Mouse (Mus musculus) ES-Bruce4 (cell line): Measurements from ENCODE around the gene Impg2. TPM values are rescaled to one million over a fixed set of nuclear protein-coding genes. Genes with fewer than 3 reads are reported as not detected.

Experiments
- H3K27ac ChIP-seq: 2 replicates; pipeline ENCODE4 v1.5.1; 2012; ENCODE audit warnings: low read length, inconsistent platforms; ENCODE audit not compliant: insufficient read depth
- H3K27me3 ChIP-seq: 2 replicates; pipeline ENCODE4 v1.6.1; 2012; ENCODE audit warnings: mild to moderate bottlenecking, low read length, inconsistent platforms; ENCODE audit not compliant: control insufficient read depth, poor library complexity, insufficient read depth, severe bottlenecking
- H3K36me3 ChIP-seq: 2 replicates; pipeline ENCODE4 v1.6.1; 2012; ENCODE audit warnings: inconsistent platforms, mild to moderate bottlenecking, low read length, moderate library complexity; ENCODE audit not compliant: control insufficient read depth, poor library complexity, insufficient read depth, severe bottlenecking
- H3K4me1 ChIP-seq: one replicate; pipeline ENCODE4 v1.8.1; 2011; ENCODE audit warnings: low read length; ENCODE audit not compliant: control insufficient read depth, insufficient read depth
- H3K4me3 ChIP-seq: 2 replicates; pipeline ENCODE4 v1.5.1; 2011; ENCODE audit warnings: low read depth, mild to moderate bottlenecking, low read length
- H3K9ac ChIP-seq: 2 replicates; pipeline ENCODE4 v1.6.1; 2012; ENCODE audit warnings: low read depth, mild to moderate bottlenecking, inconsistent platforms; ENCODE audit not compliant: poor library complexity, severe bottlenecking
- H3K9me3 ChIP-seq: replicated peaks from 2 replicates; pipeline ENCODE4 v1.6.1; 2012; ENCODE audit warnings: mild to moderate bottlenecking, low read length, inconsistent platforms; ENCODE audit not compliant: control insufficient read depth, poor library complexity, insufficient read depth, severe bottlenecking
- CTCF ChIP-seq: IDR thresholded peaks from one replicate; pipeline ENCODE4 v1.8.1; 2011; ENCODE audit warnings: low read depth, low read length
- EP300 ChIP-seq: IDR thresholded peaks from 2 replicates; pipeline ENCODE4 v1.6.1; 2011; ENCODE audit warnings: low read depth, low read length; ENCODE audit not compliant: insufficient read depth
- POLR2A ChIP-seq: IDR thresholded peaks from one replicate; pipeline ENCODE4 v1.8.1; 2011; ENCODE audit warnings: low read length; ENCODE audit not compliant: insufficient read depth
- polyA plus RNA-seq: library from polyadenylated mRNA; stranded (reverse); fragments of >200 nt; gene quantifications from 2 replicates; pipeline ENCODE4 v1.2.4, GENCODE M21; 2011; ENCODE audit warnings: low read depth; ENCODE audit not compliant: missing spikeins, insufficient read depth, insufficient read length

The Impg2 gene
- polyA plus RNA-seq, 1 experiment = 0.18 TPM

DNA sequence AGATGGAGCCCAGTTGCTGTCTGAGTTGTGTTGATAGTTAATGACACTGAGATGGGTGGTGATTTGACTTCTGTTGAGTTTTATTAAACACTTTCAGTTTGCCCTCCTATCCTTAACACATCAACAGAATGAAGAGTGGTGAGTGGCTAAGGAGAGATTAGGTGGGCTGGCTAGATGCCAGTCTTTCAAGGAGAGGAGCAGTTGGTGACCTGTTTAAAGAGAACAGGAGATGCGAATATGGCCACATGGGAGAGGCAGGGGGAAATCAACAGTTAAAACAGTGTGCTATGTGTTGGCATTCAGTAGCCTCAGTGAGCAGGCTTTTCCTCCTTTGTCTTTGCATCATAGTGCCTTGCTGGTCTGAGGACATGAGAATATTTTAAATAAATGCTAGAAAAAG, 69.8 kb downstream of the Impg2 start:
- TF ChIP-seq CTCF (no peak), POLR2A (no peak), EP300 (no peak)
- Histone ChIP-seq H3K36me3 (no peaks in the 10 kb centered on the region), H3K27me3 (no peaks in the 10 kb centered on the region), H3K9me3 (no peaks in the 10 kb centered on the region), H3K9ac (no peak overlapping the region), H3K4me1 (no peaks in the 10 kb centered on the region), H3K27ac (no peak overlapping the region), H3K4me3 (no peak overlapping the region)

DNA sequence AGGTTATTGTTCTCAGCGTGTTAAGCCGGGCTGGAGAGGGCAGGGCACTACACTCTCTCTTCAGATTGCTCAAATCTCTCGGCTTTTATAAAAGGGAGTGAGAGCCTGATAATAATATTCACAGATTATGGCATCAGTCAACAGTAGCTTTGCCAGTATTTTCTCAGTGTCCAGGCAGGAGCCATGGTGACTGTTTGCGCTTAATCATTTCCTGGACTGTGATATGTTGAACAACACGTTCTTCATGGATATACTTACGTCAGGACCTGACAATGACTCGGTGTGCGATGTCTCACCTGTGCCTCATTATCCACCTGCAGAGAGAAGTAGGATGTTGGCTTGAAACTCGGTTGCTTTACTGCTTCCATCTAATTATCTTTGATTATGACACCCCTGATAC, 74.9 kb downstream of the Impg2 start:
- no peak for TF ChIP-seq POLR2A
- no peak for TF ChIP-seq CTCF
- no peak for TF ChIP-seq EP300
- Histone ChIP-seq H3K27me3 (no peaks in the 10 kb centered on the region; the same call in 1 of the 2 replicates), H3K4me1 (no peaks in the 10 kb centered on the region), H3K9ac (no peak overlapping the region), H3K4me3 (no peak overlapping the region), H3K36me3 (no peaks in the 10 kb centered on the region), H3K27ac (no peak overlapping the region), H3K9me3 (no peaks in the 10 kb centered on the region)

- H3K27ac ChIP-seq = no peak overlapping the region
- no peaks in the 10 kb centered on the region for H3K4me1 ChIP-seq
- H3K27me3 ChIP-seq = no peaks in the 10 kb centered on the region; the same call in 1 of the 2 replicates
- no peak for TF ChIP-seq EP300
- no peak for TF ChIP-seq CTCF
- no peak for TF ChIP-seq POLR2A
- H3K9ac ChIP-seq = no peak overlapping the region
- no peaks in the 10 kb centered on the region for H3K9me3 ChIP-seq
- no peak overlapping the region for H3K4me3 ChIP-seq
- H3K36me3 ChIP-seq = no peaks in the 10 kb centered on the region
Measured at GRCm38 (mm10) chr16:56279752-56280151, 75.6 kb downstream of the Impg2 start.

DNA sequence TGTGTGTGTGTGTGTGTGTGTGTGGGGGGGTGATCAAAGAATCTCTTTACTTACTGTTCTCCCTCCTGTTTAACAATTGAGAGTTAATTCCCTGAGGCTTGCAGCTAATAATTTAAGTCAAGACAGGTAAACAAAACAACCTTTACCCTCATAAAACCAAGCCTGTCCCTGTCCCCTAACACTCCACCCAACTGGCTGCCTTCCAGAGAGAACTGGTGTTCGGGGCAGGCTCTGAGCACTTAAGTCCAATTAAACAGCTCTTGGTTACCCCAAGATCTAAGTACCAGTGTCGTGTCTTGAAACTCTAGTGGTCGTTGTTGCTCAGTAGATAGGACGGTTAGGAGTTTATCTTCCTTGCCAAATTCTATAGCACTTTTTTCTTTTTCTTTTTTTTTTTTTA, 77.2 kb downstream of the Impg2 start:
- no peak overlapping the region for H3K9ac ChIP-seq
- no peak overlapping the region for H3K4me3 ChIP-seq
- no peaks in the 10 kb centered on the region for H3K9me3 ChIP-seq
- no peaks in the 10 kb centered on the region for H3K4me1 ChIP-seq
- no peaks in the 10 kb centered on the region for H3K36me3 ChIP-seq
- TF ChIP-seq POLR2A (no peak), EP300 (no peak), CTCF (no peak)
- no peak overlapping the region for H3K27ac ChIP-seq
- no peaks in the 10 kb centered on the region; the same call in 1 of the 2 replicates for H3K27me3 ChIP-seq

DNA sequence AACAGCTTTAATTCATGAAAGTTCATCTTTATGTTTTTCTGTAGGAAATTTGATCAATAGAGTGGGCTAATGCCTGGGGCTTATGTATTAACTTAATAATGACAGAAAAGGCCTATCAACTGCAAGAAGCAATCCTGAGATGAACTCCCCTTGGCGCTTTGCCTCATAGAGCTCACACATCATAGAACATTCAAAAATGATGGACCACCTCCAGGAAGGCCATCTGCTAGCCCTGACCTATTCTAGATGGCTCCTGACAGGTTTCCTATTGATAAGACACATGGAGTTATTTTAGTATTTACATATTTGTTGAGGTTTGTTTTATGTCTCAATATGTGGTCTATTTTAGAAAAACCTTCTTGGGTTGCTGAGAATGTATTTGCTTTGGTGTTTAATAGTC, 79.2 kb downstream of the Impg2 start:
- Histone ChIP-seq H3K27me3 (no peaks in the 10 kb centered on the region; the same call in 1 of the 2 replicates), H3K36me3 (no peaks in the 10 kb centered on the region), H3K9ac (no peak overlapping the region), H3K9me3 (no peaks in the 10 kb centered on the region), H3K27ac (no peak overlapping the region), H3K4me3 (no peak overlapping the region), H3K4me1 (no peaks in the 10 kb centered on the region)
- TF ChIP-seq EP300 (no peak), CTCF (no peak), POLR2A (no peak)

DNA sequence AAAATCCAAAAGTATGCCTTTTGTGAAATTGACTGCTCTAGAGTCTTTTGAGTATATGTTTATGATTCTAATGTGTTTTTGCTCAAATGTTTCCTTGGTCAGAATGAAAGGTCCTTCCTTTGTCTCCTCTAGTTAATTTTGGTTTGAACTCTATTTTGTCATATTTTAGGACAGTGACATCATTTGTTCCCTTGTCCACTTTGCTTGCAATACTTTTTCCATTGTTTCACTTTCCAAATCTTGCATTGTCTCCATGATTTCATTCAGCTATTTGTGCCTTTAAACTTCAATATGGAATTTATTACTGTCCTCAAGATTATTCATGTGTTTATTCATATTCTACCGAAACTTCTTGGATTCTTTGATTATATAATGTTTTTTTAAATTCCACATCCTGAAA, 79.8 kb downstream of the Impg2 start:
- Histone ChIP-seq H3K4me3 (no peak overlapping the region), H3K9ac (no peak overlapping the region), H3K27ac (no peak overlapping the region), H3K9me3 (no peaks in the 10 kb centered on the region), H3K27me3 (no peaks in the 10 kb centered on the region; the same call in 1 of the 2 replicates), H3K36me3 (no peaks in the 10 kb centered on the region), H3K4me1 (no peaks in the 10 kb centered on the region)
- TF ChIP-seq EP300 = no peak
- no peak for TF ChIP-seq CTCF
- TF ChIP-seq POLR2A = no peak
